Mouse (Mus musculus) midbrain, postnatal 0 days (tissue): ENCODE data around the gene Ano9. TPM values are rescaled to one million over a fixed set of nuclear protein-coding genes. Genes with fewer than 3 reads are reported as not detected.
A peak's percentile ranks its signal among the peaks of the same experiment; 100 is the strongest.

Experiments
- ATAC-seq: fragments of 200-750 bp; cut with Nextera tagmentation; 2 replicates; pipeline ENCODE4 v1.8.0; 2017; ENCODE audit warnings: moderate number of reproducible peaks, mild to moderate bottlenecking, moderate TSS enrichment, moderate library complexity; ENCODE audit not compliant: low FRiP score
- DNase-seq: peaks from one replicate; pipeline ENCODE4 v3.0.0-alpha.2; 2015; ENCODE audit warnings: low spot score
- H3K27ac ChIP-seq: fragments of 300-500 bp; sonication (generic); 2 replicates; pipeline ENCODE4 v1.5.1; 2014; ENCODE audit warnings: low read depth, mild to moderate bottlenecking, low read length, mixed read lengths
- H3K27me3 ChIP-seq: fragments of 300-500 bp; sonication (generic); 2 replicates; pipeline ENCODE4 v1.6.1; 2014; ENCODE audit warnings: low read length, control low read depth, mixed read lengths; ENCODE audit not compliant: insufficient read depth
- H3K36me3 ChIP-seq: fragments of 300-500 bp; sonication (generic); 2 replicates; pipeline ENCODE4 v1.6.1; 2014; ENCODE audit warnings: low read length, control low read depth, mixed read lengths; ENCODE audit not compliant: insufficient read depth
- H3K4me1 ChIP-seq: fragments of 300-500 bp; sonication (generic); 2 replicates; pipeline ENCODE4 v1.6.1; 2014; ENCODE audit warnings: mild to moderate bottlenecking, control low read depth, antibody characterized with exemption, low read length, mixed read lengths; ENCODE audit not compliant: insufficient read depth
- H3K4me2 ChIP-seq: fragments of 300-500 bp; sonication (generic); 2 replicates; pipeline ENCODE4 v1.6.1; 2014; ENCODE audit warnings: low read depth, mild to moderate bottlenecking, low read length, mixed read lengths; ENCODE audit not compliant: poor library complexity, severe bottlenecking
- H3K4me3 ChIP-seq: fragments of 300-500 bp; sonication (generic); 2 replicates; pipeline ENCODE4 v1.5.1; 2014; ENCODE audit warnings: low read depth, mild to moderate bottlenecking, low read length, moderate library complexity
- H3K9ac ChIP-seq: fragments of 300-500 bp; sonication (generic); replicated peaks from 2 replicates; pipeline ENCODE4 v1.6.1; 2014; ENCODE audit warnings: mild to moderate bottlenecking, low read length, moderate library complexity, mixed read lengths; ENCODE audit not compliant: poor library complexity, severe bottlenecking
- H3K9me3 ChIP-seq: fragments of 300-500 bp; sonication (generic); 2 replicates; pipeline ENCODE4 v1.6.1; 2016; ENCODE audit warnings: low read length, control low read depth
- CTCF ChIP-seq: IDR thresholded peaks from 2 replicates; pipeline ENCODE4 v1.5.1; 2016; ENCODE audit warnings: antibody characterized with exemption, mild to moderate bottlenecking
- WGBS: fragments of 180-500 bp; shearing (Covaris S2); extraction: QIAGEN DNeasy Blood & Tissue Kit; methylation state at CpG from one replicate; pipeline ENCODE4 v1.1.7; 2014; 5-methylcytosine and 5-hydroxymethylcytosine counted together
- polyA plus RNA-seq: library from polyadenylated mRNA; unstranded; fragments of >200 nt; fragmentation: Nextera tagmentation; extraction: Ambion mirVana; gene quantifications from 2 replicates; pipeline ENCODE4 v1.2.1, GENCODE M21; 2015
- total RNA-seq: library from RNA; depleted of rRNA; stranded (reverse); fragments of >200 nt; gene quantifications from 2 replicates; pipeline ENCODE4 v1.2.3, GENCODE M21; 2014

The Ano9 gene
- total and polyA plus RNA-seq, 2 experiments from 2014 or later = 0.72 to 1.1 TPM

DNA sequence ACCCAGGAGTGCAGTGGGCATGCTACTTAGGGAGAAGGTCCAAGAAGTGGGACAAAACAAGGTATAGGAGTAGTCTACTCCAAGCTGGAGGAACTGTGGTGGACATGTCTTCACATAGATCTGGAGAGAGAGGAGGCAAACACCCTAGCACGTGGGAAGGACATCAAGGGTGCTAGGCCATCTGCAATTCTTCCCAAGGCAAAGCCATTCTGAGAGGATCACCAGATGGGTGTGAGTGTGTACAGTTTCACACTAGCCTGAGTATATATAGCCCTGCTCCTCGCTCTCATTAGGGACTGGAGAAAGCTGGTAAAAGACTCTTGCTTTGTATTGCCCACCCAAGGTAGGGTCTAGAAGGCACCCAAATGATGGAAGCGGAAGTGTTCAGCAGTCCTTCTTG is 54.3 kb downstream of the Ano9 start:
- H3K27ac ChIP-seq = no peak overlapping the region
- WGBS = 91% methylated on average over 3 of the region's 3 CpGs
- ATAC-seq (no peak), DNase-seq (no peak)
- H3K4me3 ChIP-seq = no peak overlapping the region
- H3K36me3 ChIP-seq = peaks cover 46% of the 10 kb centered on the region
- no peaks in the 10 kb centered on the region for H3K27me3 ChIP-seq
- peaks cover 14% of the 10 kb centered on the region for H3K4me1 ChIP-seq
- no peak overlapping the region for H3K9ac ChIP-seq
- no peak overlapping the region for H3K4me2 ChIP-seq
- H3K9me3 ChIP-seq = no peaks in the 10 kb centered on the region
- TF ChIP-seq CTCF = no peak

DNA sequence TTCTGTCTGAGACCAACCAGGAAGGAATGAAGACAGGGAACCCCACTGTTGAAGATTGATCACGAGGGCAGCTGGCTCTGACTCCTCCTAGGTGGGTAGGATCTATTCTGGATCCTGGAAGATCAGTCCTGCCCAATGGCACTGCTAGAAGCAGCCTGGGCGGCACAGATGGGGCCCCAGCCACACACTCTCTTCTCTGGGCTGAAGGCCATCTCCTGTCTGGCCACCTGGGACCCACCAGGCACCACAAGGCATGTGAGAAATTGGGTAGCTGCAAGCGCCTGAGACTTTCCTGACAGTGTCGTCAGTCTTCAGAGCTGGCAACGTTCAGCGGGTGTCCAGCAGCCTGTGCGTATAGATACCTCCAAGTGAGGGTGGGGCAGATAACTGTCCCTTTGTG is 55.1 kb downstream of the Ano9 start:
- 82% methylated on average over 7 of the region's 7 CpGs for WGBS
- Histone ChIP-seq H3K27me3 (no peaks in the 10 kb centered on the region), H3K36me3 (peaks cover 37% of the 10 kb centered on the region), H3K4me3 (no peak overlapping the region), H3K9ac (no peak overlapping the region), H3K4me2 (peak overlapping the region; percentile 82; the same call in 1 of the 2 replicates), H3K9me3 (no peaks in the 10 kb centered on the region), H3K27ac (no peak overlapping the region), H3K4me1 (peaks cover 14% of the 10 kb centered on the region)
- DNase-seq (peak; percentile 42), ATAC-seq (no peak)
- no peak for TF ChIP-seq CTCF

DNA sequence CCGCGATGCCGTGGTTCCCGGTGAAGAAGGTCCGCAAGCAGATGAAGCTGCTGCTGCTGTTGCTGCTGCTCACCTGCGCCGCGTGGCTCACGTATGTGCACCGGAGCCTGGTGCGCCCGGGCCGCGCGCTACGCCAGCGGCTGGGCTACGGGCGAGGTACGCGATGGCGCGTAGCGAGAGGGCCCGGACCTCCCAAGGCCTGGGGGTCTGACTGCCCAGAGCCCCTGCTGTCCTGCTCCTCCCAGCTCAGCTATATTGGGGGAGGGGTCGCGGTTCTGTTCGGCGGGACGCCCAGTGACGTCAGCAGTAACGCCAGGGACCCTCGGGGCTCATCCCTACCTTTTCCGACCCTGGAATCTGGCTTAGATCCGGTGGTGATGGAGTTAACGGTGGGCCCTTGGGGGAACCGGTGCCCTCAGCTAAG is 56.3 kb downstream of the Ano9 start:
- ATAC-seq = peak; percentile 53
- WGBS = 1% methylated on average over 35 of the region's 37 CpGs
- no peaks in the 10 kb centered on the region for H3K27me3 ChIP-seq
- TF ChIP-seq CTCF = no peak
- H3K27ac ChIP-seq = peak overlapping the region; percentile 94
- H3K4me3 ChIP-seq = peak overlapping the region; percentile 86
- H3K36me3 ChIP-seq = peaks cover 28% of the 10 kb centered on the region
- DNase-seq = peak; percentile 24
- H3K4me2 ChIP-seq = peak overlapping the region; percentile 82
- peak overlapping the region; percentile 95 for H3K9ac ChIP-seq
- no peaks in the 10 kb centered on the region for H3K9me3 ChIP-seq
- peaks cover 14% of the 10 kb centered on the region for H3K4me1 ChIP-seq

DNA sequence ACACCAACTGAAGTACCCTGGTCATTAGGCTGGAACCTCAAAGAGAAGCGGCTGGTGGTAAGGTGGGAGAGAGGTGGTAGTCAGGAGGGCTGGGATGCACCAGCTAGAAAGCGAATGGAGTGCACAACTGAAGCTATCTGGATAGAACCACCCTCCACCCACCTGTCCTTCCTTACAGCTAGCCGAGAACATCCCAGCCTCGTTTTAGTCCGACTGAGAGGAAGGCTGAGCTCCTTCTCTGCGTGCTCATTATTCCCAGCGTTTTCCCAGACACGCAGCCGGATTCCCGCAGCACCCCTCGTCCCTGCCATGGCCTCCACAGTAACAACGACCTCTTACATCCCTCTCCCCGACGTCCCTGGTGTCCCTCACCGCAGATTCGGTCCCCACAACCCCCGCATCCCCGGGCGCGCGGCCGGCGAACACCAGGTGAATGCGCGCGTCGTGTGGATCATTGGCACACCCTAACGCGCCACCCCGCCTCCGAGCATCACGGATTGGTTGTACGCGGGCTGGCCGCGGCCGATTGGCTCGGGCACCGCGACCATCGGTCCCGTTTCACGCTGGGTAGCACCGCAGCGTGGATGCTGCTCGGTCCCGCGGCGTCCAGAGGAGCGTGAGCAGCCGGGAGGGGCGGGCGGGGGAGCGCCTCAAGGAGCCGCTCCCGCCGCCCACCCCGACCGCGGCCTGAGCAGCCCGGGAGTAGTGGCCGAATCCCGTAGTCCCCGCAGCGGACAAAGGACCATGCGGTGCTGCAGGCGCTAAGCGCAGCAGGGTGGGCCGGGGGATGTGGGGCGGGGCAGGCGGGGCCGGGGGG is 57.0 kb downstream of the Ano9 start, which contains the start of gene B4galnt4:
Gene B4galnt4 (plus strand): TSS at position 679 of the 817 bp plus-strand sequence.
- TF ChIP-seq CTCF = no peak
- Histone ChIP-seq H3K4me1 (peaks cover 14% of the 10 kb centered on the region), H3K9ac (peak within 1 kb of the TSS; percentile 95), H3K4me3 (peak within 1 kb of the TSS; percentile 86), H3K27me3 (no peaks in the 10 kb centered on the region), H3K36me3 (peaks cover 22% of the 10 kb centered on the region), H3K4me2 (peak within 1 kb of the TSS; percentile 82), H3K27ac (peak within 1 kb of the TSS; percentile 94), H3K9me3 (no peaks in the 10 kb centered on the region)
- ATAC-seq (peak; percentile 96), DNase-seq (peak; percentile 96)
- WGBS = under 1% methylated on average over 60 of the region's 72 CpGs

DNA sequence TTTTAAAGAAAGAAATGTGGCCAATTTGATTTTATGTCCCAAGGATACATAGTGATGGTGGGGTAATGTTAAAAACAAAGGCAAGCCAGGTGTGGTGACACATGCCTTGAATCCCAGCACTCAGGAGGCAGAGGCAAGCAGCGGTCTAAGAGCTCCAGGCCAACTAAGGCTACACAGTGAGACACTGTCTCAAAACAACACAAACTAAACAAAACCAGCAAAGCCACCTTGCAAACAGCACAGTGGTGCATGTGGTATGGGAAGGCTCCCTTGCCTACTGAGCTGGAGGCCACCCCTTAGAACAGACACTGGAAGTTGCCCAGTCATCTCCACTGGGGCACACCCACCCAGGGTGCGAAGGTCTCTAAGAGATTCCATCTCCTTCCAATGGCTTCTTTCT is 57.7 kb downstream of the Ano9 start:
- Histone ChIP-seq H3K9ac (peak overlapping the region; percentile 95), H3K27ac (peak overlapping the region; percentile 94), H3K27me3 (no peaks in the 10 kb centered on the region), H3K36me3 (peaks cover 15% of the 10 kb centered on the region), H3K9me3 (no peaks in the 10 kb centered on the region), H3K4me2 (peak overlapping the region; percentile 82), H3K4me1 (peaks cover 14% of the 10 kb centered on the region), H3K4me3 (peak overlapping the region; percentile 86)
- WGBS = 54% methylated on average over 2 of the region's 2 CpGs
- TF ChIP-seq CTCF = no peak
- no peak for DNase-seq
- ATAC-seq = peak; percentile 2; the same call in 1 of the 2 replicates
